Mouse (Mus musculus) T-helper 2 cell (primary cell): ENCODE measurements around the gene Ybx2.
"Not testable (repeated sequence)": the region's sequence is repeated elsewhere in the genome, so short reads cannot be mapped to it uniquely, and the experiment has no call there.

ENCODE experiments used
- in situ Hi-C: fragments of 300-600 bp; cut with MboI, MseI; formaldehyde crosslinking; loops from one replicate; pipeline ENCODE4 v1.15.1; 2025; ENCODE audit warnings: high pct_unique_total_duplicates

Gene Ybx2

GRCm38 (mm10) chr11:69934169-69934568 lies 1.4 kb upstream of the Ybx2 start:
- in situ Hi-C loops = loop anchor here (5.0 kb wide), 1 partner anchor 33 kb away; no protein-coding TSS in a partner anchor

GRCm38 (mm10) chr11:69934681-69935080 lies 915 bp upstream of the Ybx2 start:
- in situ Hi-C loops = loop anchor here (5.0 kb wide), 1 partner anchor 33 kb away; no protein-coding TSS in a partner anchor

- in situ Hi-C loops = no loop called here
These were observed 560 bp downstream of the Ybx2 start for GRCm38 (mm10) chr11:69936156-69936555.

- in situ Hi-C loops = no loop called here
These were observed 1.2 kb downstream of the Ybx2 start for GRCm38 (mm10) chr11:69936714-69937347.

- in situ Hi-C loops = no loop called here
These were observed 1.8 kb downstream of the Ybx2 start for GRCm38 (mm10) chr11:69937385-69937784.

- in situ Hi-C loops = no loop called here
These were observed 2.2 kb downstream of the Ybx2 start for GRCm38 (mm10) chr11:69937834-69938233.

- in situ Hi-C loops = no loop called here
These were observed 2.9 kb downstream of the Ybx2 start for GRCm38 (mm10) chr11:69938401-69938979.

- in situ Hi-C loops = no loop called here
These were observed 3.6 kb downstream of the Ybx2 start for GRCm38 (mm10) chr11:69939181-69939580.

- in situ Hi-C loops = no loop called here
These were observed 4.1 kb downstream of the Ybx2 start for GRCm38 (mm10) chr11:69939731-69940130.

GRCm38 (mm10) chr11:69940962-69941361 lies 5.4 kb downstream of the Ybx2 start:
- in situ Hi-C loops = no loop called here

GRCm38 (mm10) chr11:69945216-69945615 lies 9.6 kb downstream of the Ybx2 start:
- in situ Hi-C loops = no loop called here

- in situ Hi-C loops = no loop called here
These were observed 10.6 kb downstream of the Ybx2 start for GRCm38 (mm10) chr11:69945997-69946891.

- in situ Hi-C loops = no loop called here
These were observed 11.9 kb downstream of the Ybx2 start for GRCm38 (mm10) chr11:69947337-69948065.

GRCm38 (mm10) chr11:69948066-69948762 lies 12.6 kb downstream of the Ybx2 start, which contains the start of gene Slc2a4:
Gene Slc2a4 (minus strand): TSS chr11:69948188.
- in situ Hi-C loops = no loop called here

- in situ Hi-C loops = no loop called here
These were observed 13.2 kb downstream of the Ybx2 start for GRCm38 (mm10) chr11:69948763-69949150.

- in situ Hi-C loops = no loop called here
These were observed 15.3 kb downstream of the Ybx2 start for GRCm38 (mm10) chr11:69950807-69951459.

- in situ Hi-C loops = no loop called here
These were observed 16.7 kb downstream of the Ybx2 start for GRCm38 (mm10) chr11:69952274-69952673.

GRCm38 (mm10) chr11:69953267-69953915 lies 17.8 kb downstream of the Ybx2 start:
- in situ Hi-C loops = no loop called here

GRCm38 (mm10) chr11:69955618-69956017 lies 20.0 kb downstream of the Ybx2 start:
- in situ Hi-C loops = not testable (repeated sequence)

- in situ Hi-C loops = no loop called here
These were observed 20.6 kb downstream of the Ybx2 start for GRCm38 (mm10) chr11:69956218-69956617.
